Mouse (Mus musculus) kidney, embryonic 16.5 days (tissue): ENCODE measurements at regions not wholly inside any gene's neighbourhood (a gene's known extent, or its start where the extent isn't known, plus 50 kb on each side); places are given as distances from the start of the nearest gene placed in this dataset.

Source experiments
- ATAC-seq: fragments of 200-750 bp; cut with Nextera tagmentation; 2 replicates; pipeline ENCODE4 v1.8.0; 2017; ENCODE audit warnings: moderate TSS enrichment; ENCODE audit not compliant: low FRiP score, low TSS enrichment
- H3K27ac ChIP-seq: fragments of 300-500 bp; sonication (generic); 2 replicates; pipeline ENCODE4 v1.5.1; 2014; ENCODE audit warnings: low read length
- H3K27me3 ChIP-seq: fragments of 300-500 bp; sonication (generic); 2 replicates; pipeline ENCODE4 v1.6.1; 2014; ENCODE audit warnings: low read length, control low read depth, mixed read lengths; ENCODE audit not compliant: insufficient read depth
- H3K36me3 ChIP-seq: fragments of 300-500 bp; sonication (generic); 2 replicates; pipeline ENCODE4 v1.6.1; 2014; ENCODE audit warnings: low read length, control low read depth, mixed read lengths; ENCODE audit not compliant: insufficient read depth
- H3K4me1 ChIP-seq: fragments of 300-500 bp; sonication (generic); 2 replicates; pipeline ENCODE4 v1.6.1; 2014; ENCODE audit warnings: low read length, control low read depth, mixed read lengths; ENCODE audit not compliant: insufficient read depth
- H3K4me2 ChIP-seq: fragments of 300-500 bp; sonication (generic); replicated peaks from 2 replicates; pipeline ENCODE4 v1.6.1; 2014; ENCODE audit warnings: low read depth, low read length
- H3K4me3 ChIP-seq: fragments of 300-500 bp; sonication (generic); 2 replicates; pipeline ENCODE4 v1.5.1; 2014; ENCODE audit warnings: mild to moderate bottlenecking, low read length
- H3K9ac ChIP-seq: fragments of 300-500 bp; sonication (generic); replicated peaks from 2 replicates; pipeline ENCODE4 v1.6.1; 2014; ENCODE audit warnings: low read length
- H3K9me3 ChIP-seq: fragments of 300-500 bp; sonication (generic); 2 replicates; pipeline ENCODE4 v1.6.1; 2016; ENCODE audit warnings: low read length, control low read depth
- WGBS: fragments of 180-500 bp; shearing (Covaris S2); extraction: QIAGEN DNeasy Blood & Tissue Kit; methylation state at CpG from one replicate; pipeline ENCODE4 v1.1.7; 2014; 5-methylcytosine and 5-hydroxymethylcytosine counted together

DNA sequence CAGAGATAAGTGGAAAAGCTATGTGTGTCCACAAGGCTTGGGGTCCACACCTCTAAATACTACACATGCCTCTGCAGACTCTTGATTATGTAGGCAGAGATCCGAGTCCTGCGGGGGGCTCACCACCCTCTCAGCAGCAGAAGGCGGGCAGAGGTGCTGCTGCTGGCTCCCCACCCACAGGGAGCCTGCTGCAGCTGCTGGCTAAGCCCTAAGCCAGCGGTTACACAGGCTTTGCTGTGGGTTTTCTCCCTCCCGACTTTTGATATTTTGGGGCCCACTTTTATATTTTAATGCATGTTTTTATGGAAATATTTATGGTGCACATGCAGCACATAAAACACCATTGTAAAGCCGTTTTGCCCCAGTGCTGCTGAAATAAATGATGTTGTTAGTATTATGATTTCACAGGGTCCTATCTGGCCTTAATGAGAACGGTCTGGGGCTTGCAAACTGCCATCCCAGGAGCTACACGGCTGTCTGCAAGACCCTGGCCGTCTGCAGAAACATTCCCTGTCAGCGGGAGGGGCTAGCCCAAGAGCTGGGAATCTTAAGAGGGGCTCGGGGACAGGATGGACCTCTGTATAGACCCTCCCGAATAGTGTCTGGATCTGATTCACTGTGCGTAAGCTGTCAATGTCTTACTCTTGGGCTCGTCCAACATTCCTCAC lies 82.9 kb upstream of the Actrt2 start:
- H3K4me1 ChIP-seq = peaks cover 17% of the 10 kb centered on the region
- H3K27me3 ChIP-seq = peaks cover 5% of the 10 kb centered on the region; the same call in 1 of the 2 replicates

GRCm38 (mm10) chr4:154754445-154754844 lies 82.8 kb upstream of the Ttc34 start:
- ATAC-seq = no peak
- Histone ChIP-seq H3K9ac (no peak overlapping the region), H3K27ac (no peak overlapping the region), H3K4me2 (no peak overlapping the region), H3K4me3 (no peak overlapping the region), H3K27me3 (no peaks in the 10 kb centered on the region; the same call in 1 of the 2 replicates), H3K4me1 (no peaks in the 10 kb centered on the region), H3K9me3 (no peaks in the 10 kb centered on the region), H3K36me3 (no peaks in the 10 kb centered on the region)
- whole genome bisulfite sequencing = 64% methylated on average over 8 of the region's 8 CpGs

More for the DNA sequence above, 82.9 kb upstream of the Actrt2 start:
- no peak for ATAC-seq
- no peak overlapping the region for H3K27ac ChIP-seq
- H3K4me3 ChIP-seq = no peak overlapping the region
- WGBS = 58% methylated on average over 14 of the region's 14 CpGs
- no peak overlapping the region for H3K9ac ChIP-seq
- no peak overlapping the region for H3K4me2 ChIP-seq
- no peaks in the 10 kb centered on the region for H3K9me3 ChIP-seq
- no peaks in the 10 kb centered on the region for H3K36me3 ChIP-seq

- ATAC-seq = no peak
- no peaks in the 10 kb centered on the region for H3K27me3 ChIP-seq
- WGBS = 66% methylated on average over 10 of the region's 10 CpGs
Measured at GRCm38 (mm10) chr4:154756740-154757446, 80.4 kb upstream of the Ttc34 start.

DNA sequence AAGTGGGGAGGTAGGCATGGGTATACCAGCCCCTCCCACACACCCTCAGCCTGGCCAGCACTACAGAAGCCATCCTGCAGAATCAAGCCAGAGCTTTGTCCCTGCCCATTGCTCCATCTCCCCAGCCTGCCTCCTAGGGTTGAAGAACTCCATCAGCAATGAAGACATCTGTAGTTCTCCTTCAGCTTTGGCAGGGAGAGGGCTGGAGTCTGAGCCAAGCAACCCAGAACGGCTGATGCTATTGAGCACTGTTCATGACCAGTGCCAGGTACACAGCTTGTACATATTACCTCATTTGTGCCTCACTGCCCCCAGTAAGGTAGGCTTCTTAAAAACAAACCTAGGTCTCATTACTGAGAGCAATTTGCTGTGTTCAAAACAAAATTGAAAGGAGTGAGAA lies 77.4 kb upstream of the Ttc34 start:
- H3K9me3 ChIP-seq = no peaks in the 10 kb centered on the region
- no peak overlapping the region for H3K4me3 ChIP-seq
- no peaks in the 10 kb centered on the region for H3K36me3 ChIP-seq
- H3K4me2 ChIP-seq = no peak overlapping the region
- WGBS = 74% methylated on average over 1 of the region's 1 CpGs
- H3K4me1 ChIP-seq = no peaks in the 10 kb centered on the region
- no peak overlapping the region for H3K27ac ChIP-seq
- H3K27me3 ChIP-seq = no peaks in the 10 kb centered on the region
- H3K9ac ChIP-seq = no peak overlapping the region
- no peak for ATAC-seq

More at GRCm38 (mm10) chr4:154756740-154757446, 80.4 kb upstream of the Ttc34 start:
- Histone ChIP-seq H3K9me3 (no peaks in the 10 kb centered on the region), H3K4me2 (no peak overlapping the region), H3K4me3 (no peak overlapping the region), H3K27ac (no peak overlapping the region), H3K36me3 (no peaks in the 10 kb centered on the region), H3K9ac (no peak overlapping the region), H3K4me1 (no peaks in the 10 kb centered on the region)

DNA sequence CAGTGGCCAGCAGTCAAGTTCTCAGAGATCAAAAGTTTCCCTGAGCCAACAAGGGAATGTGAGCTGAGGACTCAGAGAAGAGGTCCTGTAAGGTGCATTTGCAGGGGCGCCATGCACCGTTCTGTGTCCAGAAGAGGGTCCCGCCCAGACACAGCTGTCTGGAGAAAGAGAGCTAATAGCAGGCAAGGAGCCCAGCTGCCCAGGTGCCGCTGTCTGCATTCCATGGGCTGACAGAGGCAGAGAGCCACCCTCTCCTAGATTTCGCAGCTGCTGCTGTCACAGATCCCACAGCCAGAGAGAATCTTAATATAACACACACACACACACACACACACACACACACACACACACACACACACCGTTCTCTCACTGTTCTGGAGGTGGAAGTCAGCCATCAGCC lies 73.0 kb upstream of the Ttc34 start:
- Histone ChIP-seq H3K27ac (no peak overlapping the region), H3K9ac (no peak overlapping the region), H3K4me1 (no peaks in the 10 kb centered on the region), H3K27me3 (no peaks in the 10 kb centered on the region), H3K4me3 (no peak overlapping the region), H3K9me3 (no peaks in the 10 kb centered on the region), H3K36me3 (no peaks in the 10 kb centered on the region), H3K4me2 (no peak overlapping the region)
- no peak for ATAC-seq
- 61% methylated on average over 6 of the region's 6 CpGs for WGBS

DNA sequence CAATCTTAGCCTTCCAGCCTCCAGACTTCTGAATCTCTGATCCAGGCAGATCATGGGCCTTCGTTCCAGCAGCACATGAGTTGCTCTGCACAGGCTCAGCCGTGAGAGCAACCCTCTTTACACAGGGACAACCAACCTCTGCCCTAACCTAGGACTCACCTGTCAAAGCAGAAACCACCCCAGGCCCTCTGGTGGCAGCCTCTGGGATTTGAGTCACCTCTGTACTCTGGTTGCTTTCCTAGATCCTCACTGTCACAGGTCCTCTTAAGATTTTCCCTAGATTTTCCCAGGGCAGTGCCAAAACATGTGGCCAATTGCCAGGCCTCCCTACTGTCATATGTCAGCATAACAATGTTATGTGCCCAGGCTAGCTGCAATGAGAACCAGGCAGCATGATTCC lies 71.1 kb upstream of the Ttc34 start:
- Histone ChIP-seq H3K27me3 (no peaks in the 10 kb centered on the region), H3K27ac (no peak overlapping the region), H3K4me3 (no peak overlapping the region), H3K4me2 (no peak overlapping the region), H3K4me1 (no peaks in the 10 kb centered on the region), H3K36me3 (no peaks in the 10 kb centered on the region), H3K9ac (no peak overlapping the region), H3K9me3 (no peaks in the 10 kb centered on the region)
- no peak for ATAC-seq
- WGBS = 39% methylated on average over 2 of the region's 2 CpGs

- peaks cover 8% of the 10 kb centered on the region for H3K4me1 ChIP-seq
- no peak for ATAC-seq
- H3K27ac ChIP-seq = no peak overlapping the region
- no peak overlapping the region for H3K4me3 ChIP-seq
- no peaks in the 10 kb centered on the region for H3K36me3 ChIP-seq
- H3K27me3 ChIP-seq = no peaks in the 10 kb centered on the region; the same call in 1 of the 2 replicates
- no peak overlapping the region for H3K4me2 ChIP-seq
- H3K9ac ChIP-seq = no peak overlapping the region
- 31% methylated on average over 25 of the region's 25 CpGs for WGBS
- no peaks in the 10 kb centered on the region for H3K9me3 ChIP-seq
Measured at GRCm38 (mm10) chr4:154771330-154772076, 65.8 kb upstream of the Ttc34 start.

- WGBS = 60% methylated on average over 4 of the region's 4 CpGs
- Histone ChIP-seq H3K4me3 (no peak overlapping the region), H3K27ac (no peak overlapping the region)
Measured at GRCm38 (mm10) chr4:154772077-154772462, 65.2 kb upstream of the Ttc34 start.

GRCm38 (mm10) chr4:154773830-154774229 lies 63.4 kb upstream of the Ttc34 start:
- 78% methylated on average over 3 of the region's 3 CpGs for WGBS
- peak overlapping the region; percentile 5; the same call in 1 of the 2 replicates for H3K27ac ChIP-seq
- H3K9ac ChIP-seq = no peak overlapping the region
- H3K4me3 ChIP-seq = no peak overlapping the region
- H3K36me3 ChIP-seq = no peaks in the 10 kb centered on the region
- H3K9me3 ChIP-seq = no peaks in the 10 kb centered on the region
- ATAC-seq = no peak
- H3K27me3 ChIP-seq = no peaks in the 10 kb centered on the region; the same call in 1 of the 2 replicates
- H3K4me2 ChIP-seq = no peak overlapping the region
- peaks cover 8% of the 10 kb centered on the region for H3K4me1 ChIP-seq

More at GRCm38 (mm10) chr4:154772077-154772462, 65.2 kb upstream of the Ttc34 start:
- Histone ChIP-seq H3K27me3 (no peaks in the 10 kb centered on the region; the same call in 1 of the 2 replicates), H3K9ac (no peak overlapping the region), H3K4me1 (peaks cover 8% of the 10 kb centered on the region), H3K9me3 (no peaks in the 10 kb centered on the region), H3K4me2 (no peak overlapping the region), H3K36me3 (no peaks in the 10 kb centered on the region)
- ATAC-seq = 0 out of 2 replicates have a peak, but pooled peaks have one; percentile 50
